Mouse (Mus musculus) gastrocnemius, postnatal 14 days (tissue): Measurements from ENCODE around the gene Aebp1. TPM values are rescaled to one million over a fixed set of nuclear protein-coding genes. Genes with fewer than 3 reads are reported as not detected.

Experiments used
- DNase-seq: peaks from one replicate; pipeline ENCODE4 v3.0.0; 2021; ENCODE audit warnings: mixed read lengths
- intact Hi-C: fragments of 180-260 bp; cut with DNase I; formaldehyde crosslinking; loops from one replicate; pipeline ENCODE4 v1.15.1; 2025; ENCODE audit warnings: low total_unique reads
- long read RNA-seq, 2 experiments: library from polyadenylated mRNA; stranded (forward); transcript quantifications; one replicate each; pipeline ENCODE4 v2.0.0; 2021
- total RNA-seq, 2 experiments: library from RNA; stranded (reverse); gene quantifications; 2 replicates each; pipeline ENCODE4 v1.2.3; 2021

Aebp1 gene
- total RNA-seq = 10 to 100 TPM; 30.0 to 33.4 TPM
- long read RNA-seq, experiment 1, transcript Aebp1-201 (21 exons, 3,831 nt) = major isoform, 6 of 19 reads
- long read RNA-seq, experiment 1, partial matches to known transcripts = 5 of 19 reads
- long read RNA-seq, experiment 1, other reads (novel, unspliced or antisense) = 8 of 19 reads
- long read RNA-seq, experiment 2, transcript Aebp1-201 (21 exons, 3,831 nt) = major isoform, 5 of 18 reads
- long read RNA-seq, experiment 2, partial matches to known transcripts = 1 of 18 reads
- long read RNA-seq, experiment 2, other reads (novel, unspliced or antisense) = 12 of 18 reads

GRCm38 (mm10) chr11:5861678-5862393, at the start of gene Aebp1:
Gene Aebp1, plus strand, starts transcription at chr11:5861947.
- intact Hi-C loops = no loop called here
- peak; percentile 78 for DNase-seq

GRCm38 (mm10) chr11:5813381-5813780, 48.4 kb upstream of the Aebp1 start:
- intact Hi-C loops = no loop called here
- DNase-seq = no peak

- intact Hi-C loops = no loop called here
Measured at GRCm38 (mm10) chr11:5819223-5819622, 42.5 kb upstream of the Aebp1 start.

GRCm38 (mm10) chr11:5825432-5825831, 36.3 kb upstream of the Aebp1 start:
- no peak for DNase-seq
- intact Hi-C loops = no loop called here

More at GRCm38 (mm10) chr11:5819223-5819622, 42.5 kb upstream of the Aebp1 start:
- no peak for DNase-seq

GRCm38 (mm10) chr11:5827931-5828330, 33.8 kb upstream of the Aebp1 start:
- intact Hi-C loops = no loop called here
- no peak for DNase-seq

GRCm38 (mm10) chr11:5828509-5829191, 33.1 kb upstream of the Aebp1 start:
- intact Hi-C loops = no loop called here
- DNase-seq = no peak

- DNase-seq = no peak
- intact Hi-C loops = no loop called here
Measured at GRCm38 (mm10) chr11:5829327-5829726, 32.4 kb upstream of the Aebp1 start.

GRCm38 (mm10) chr11:5834506-5834905, 27.2 kb upstream of the Aebp1 start:
- intact Hi-C loops = no loop called here

GRCm38 (mm10) chr11:5835057-5835456, 26.7 kb upstream of the Aebp1 start:
- intact Hi-C loops = no loop called here
- no peak for DNase-seq

More at GRCm38 (mm10) chr11:5834506-5834905, 27.2 kb upstream of the Aebp1 start:
- no peak for DNase-seq

GRCm38 (mm10) chr11:5836126-5836525, 25.6 kb upstream of the Aebp1 start:
- intact Hi-C loops = no loop called here
- no peak for DNase-seq

GRCm38 (mm10) chr11:5837251-5838246, 24.2 kb upstream of the Aebp1 start, which contains the start of gene Polm:
Gene Polm, minus strand, starts transcription at chr11:5838016.
- peak; percentile 94 for DNase-seq
- intact Hi-C loops = no loop called here

- no peak for DNase-seq
- intact Hi-C loops = no loop called here
Measured at GRCm38 (mm10) chr11:5840346-5840745, 21.4 kb upstream of the Aebp1 start.

- no peak for DNase-seq
- intact Hi-C loops = no loop called here
Measured at GRCm38 (mm10) chr11:5841751-5842150, 20.0 kb upstream of the Aebp1 start.

- intact Hi-C loops = no loop called here
- DNase-seq = no peak
Measured at GRCm38 (mm10) chr11:5843131-5843530, 18.6 kb upstream of the Aebp1 start.

- no peak for DNase-seq
Measured at GRCm38 (mm10) chr11:5846639-5847345, 15.0 kb upstream of the Aebp1 start.

GRCm38 (mm10) chr11:5848741-5849140, 13.0 kb upstream of the Aebp1 start:
- peak; percentile 62 for DNase-seq
- intact Hi-C loops = loop anchor here (5.0 kb wide), 1 partner anchor 34 kb away; no protein-coding TSS in a partner anchor

More at GRCm38 (mm10) chr11:5846639-5847345, 15.0 kb upstream of the Aebp1 start:
- intact Hi-C loops = loop anchor here (5.0 kb wide), 1 partner anchor 36 kb away; no protein-coding TSS in a partner anchor

GRCm38 (mm10) chr11:5849316-5849715, 12.4 kb upstream of the Aebp1 start:
- no peak for DNase-seq
- intact Hi-C loops = loop anchor here (5.0 kb wide), 1 partner anchor 33 kb away; no protein-coding TSS in a partner anchor

GRCm38 (mm10) chr11:5850452-5850851, 11.3 kb upstream of the Aebp1 start:
- intact Hi-C loops = no loop called here
- DNase-seq = no peak
